Mouse (Mus musculus) embryonic facial prominence, embryonic 13.5 days (tissue): ENCODE results near the gene Olfr122. TPM values are rescaled to one million over a fixed set of nuclear protein-coding genes. Genes with fewer than 3 reads are reported as not detected.

Experiments used
- ATAC-seq: fragments of 200-750 bp; cut with Nextera tagmentation; 2 replicates; pipeline ENCODE4 v1.8.0; 2017; ENCODE audit warnings: low read depth; ENCODE audit not compliant: insufficient number of reproducible peaks, insufficient read depth, low FRiP score, low TSS enrichment
- H3K27ac ChIP-seq: fragments of 300-500 bp; sonication (generic); 2 replicates; pipeline ENCODE4 v1.5.1; 2015; ENCODE audit warnings: moderate library complexity, mild to moderate bottlenecking, inconsistent platforms
- H3K27me3 ChIP-seq: fragments of 300-500 bp; sonication (generic); 2 replicates; pipeline ENCODE4 v1.6.1; 2015; ENCODE audit warnings: mild to moderate bottlenecking, inconsistent platforms
- H3K36me3 ChIP-seq: fragments of 300-500 bp; sonication (generic); 2 replicates; pipeline ENCODE4 v1.6.1; 2015; ENCODE audit warnings: mild to moderate bottlenecking, inconsistent platforms
- H3K4me1 ChIP-seq: fragments of 300-500 bp; sonication (generic); 2 replicates; pipeline ENCODE4 v1.6.1; 2015; ENCODE audit warnings: inconsistent platforms
- H3K4me2 ChIP-seq: fragments of 300-500 bp; sonication (generic); 2 replicates; pipeline ENCODE4 v1.6.1; 2015; ENCODE audit warnings: moderate library complexity, mild to moderate bottlenecking, inconsistent platforms
- H3K4me3 ChIP-seq: fragments of 300-500 bp; sonication (generic); 2 replicates; pipeline ENCODE4 v1.5.1; 2015; ENCODE audit warnings: mild to moderate bottlenecking, inconsistent platforms
- H3K9ac ChIP-seq: fragments of 300-500 bp; sonication (generic); 2 replicates; pipeline ENCODE4 v1.6.1; 2015; ENCODE audit warnings: mild to moderate bottlenecking, inconsistent platforms
- H3K9me3 ChIP-seq: fragments of 300-500 bp; sonication (generic); 2 replicates; pipeline ENCODE4 v1.6.1; 2016; ENCODE audit warnings: inconsistent platforms
- WGBS: fragments of 180-500 bp; shearing (Covaris S2); methylation state at CpG from one replicate; pipeline ENCODE4 v1.1.7; 2015; ENCODE audit warnings: mixed read lengths; 5-methylcytosine and 5-hydroxymethylcytosine counted together
- polyA plus RNA-seq: library from polyadenylated mRNA; unstranded; fragments of >200 nt; fragmentation: Nextera tagmentation; extraction: Ambion mirVana; gene quantifications from 2 replicates; pipeline ENCODE4 v1.2.1, GENCODE M21; 2015

The Olfr122 gene
- polyA plus RNA-seq, result not detected in 2 replicates

DNA sequence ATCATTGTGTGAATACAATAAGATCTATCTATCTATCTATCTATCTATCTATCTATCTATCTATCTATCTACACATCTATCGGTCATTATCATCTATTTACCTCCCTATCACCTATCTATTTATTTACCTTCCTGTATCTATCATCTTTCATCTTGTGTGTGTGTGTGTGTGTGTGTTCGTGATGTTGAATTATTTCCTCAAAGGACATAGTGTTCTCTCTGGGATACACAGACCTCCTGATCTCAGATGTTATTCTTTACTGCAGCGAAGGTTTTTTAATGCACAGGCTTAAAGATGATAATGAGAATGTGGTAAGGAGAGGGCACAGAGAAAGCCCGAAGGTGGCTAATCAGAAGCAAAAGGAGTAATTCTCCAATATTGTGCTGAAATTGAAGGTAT lies at the start of gene Olfr122:
Gene Olfr122, plus strand, starts transcription at position 301 of the 400 bp plus-strand sequence.
- 82% methylated on average over 4 of the region's 4 CpGs for WGBS
- no peak for ATAC-seq
- Histone ChIP-seq H3K36me3 (no peaks in the 10 kb centered on the region), H3K27me3 (no peaks in the 10 kb centered on the region), H3K9ac (no peak within 1 kb of the TSS), H3K4me1 (no peaks in the 10 kb centered on the region), H3K4me3 (no peak within 1 kb of the TSS), H3K9me3 (no peaks in the 10 kb centered on the region), H3K27ac (no peak within 1 kb of the TSS), H3K4me2 (no peak within 1 kb of the TSS)

DNA sequence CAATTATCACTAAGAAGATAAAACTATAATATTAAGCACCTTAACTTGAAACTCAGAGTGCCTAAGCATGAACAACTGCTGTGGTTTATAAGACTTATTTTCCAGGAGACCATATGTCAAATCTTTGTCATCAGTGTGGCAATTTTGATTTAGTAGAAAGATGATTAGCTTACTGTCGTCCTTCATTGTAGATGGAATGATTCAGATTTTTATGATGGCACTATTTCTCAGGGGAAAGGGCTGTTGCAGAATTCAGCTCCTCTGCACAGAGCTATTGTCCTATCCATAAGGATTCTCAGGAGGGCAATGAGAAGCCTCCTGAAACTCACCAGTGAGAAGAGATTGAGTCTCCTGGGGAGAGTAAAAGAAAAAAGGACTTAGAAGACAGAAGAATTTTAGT lies 46.9 kb upstream of the Olfr122 start, which contains the start of gene Olfr120:
Gene Olfr120, plus strand, starts transcription at position 301 of the 400 bp plus-strand sequence.
- H3K4me2 ChIP-seq, result no peak within 1 kb of the TSS
- no peak within 1 kb of the TSS for H3K4me3 ChIP-seq
- ATAC-seq, result no peak
- WGBS, result 73% methylated on average over 1 of the region's 1 CpGs
- no peaks in the 10 kb centered on the region for H3K9me3 ChIP-seq
- H3K36me3 ChIP-seq, result no peaks in the 10 kb centered on the region
- no peaks in the 10 kb centered on the region for H3K4me1 ChIP-seq
- H3K9ac ChIP-seq, result no peak within 1 kb of the TSS
- H3K27me3 ChIP-seq, result no peaks in the 10 kb centered on the region
- H3K27ac ChIP-seq, result no peak within 1 kb of the TSS

DNA sequence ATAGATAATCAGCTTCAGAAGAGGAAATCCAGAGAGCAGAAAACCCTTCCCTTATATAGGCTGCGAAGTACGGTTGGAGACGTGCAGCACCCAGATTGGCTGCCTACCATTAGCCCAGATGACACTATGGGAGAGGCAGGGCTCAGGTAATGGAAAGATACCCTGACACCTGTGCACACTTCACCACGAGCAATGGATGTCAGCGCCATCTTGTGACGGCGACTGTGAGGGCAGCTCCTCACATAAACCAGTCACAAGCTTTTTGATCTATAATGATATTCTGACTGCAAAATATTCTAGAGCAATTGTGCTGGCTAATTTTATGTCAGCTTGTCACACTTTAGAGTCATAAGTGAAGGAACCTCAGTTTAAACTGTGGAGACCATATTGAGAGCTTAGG lies 30.3 kb upstream of the Olfr122 start:
- Histone ChIP-seq H3K4me1 (no peaks in the 10 kb centered on the region), H3K9ac (no peak overlapping the region), H3K9me3 (no peaks in the 10 kb centered on the region), H3K27ac (no peak overlapping the region), H3K4me3 (no peak overlapping the region), H3K36me3 (no peaks in the 10 kb centered on the region), H3K27me3 (no peaks in the 10 kb centered on the region), H3K4me2 (no peak overlapping the region)
- 53% methylated on average over 7 of the region's 7 CpGs for WGBS
- ATAC-seq, result no peak

DNA sequence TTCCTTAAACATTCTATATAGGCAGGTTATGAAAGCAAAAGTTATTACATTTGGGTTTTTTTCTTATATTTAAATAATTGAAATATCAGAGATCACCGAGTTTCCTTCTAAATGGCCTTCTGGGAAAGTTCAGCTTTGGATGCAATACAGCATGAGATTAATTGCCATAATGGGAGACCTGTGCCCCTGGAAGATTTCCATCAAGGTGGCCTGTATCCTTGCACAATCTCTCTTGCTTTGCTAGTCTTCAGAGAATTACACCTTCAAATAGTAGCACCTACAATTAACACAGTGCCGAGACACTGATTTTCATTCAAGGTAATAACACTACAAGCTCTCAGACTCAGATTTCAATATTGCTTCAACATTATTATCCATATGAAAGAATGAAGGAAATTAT lies 24.8 kb downstream of the Olfr122 start, which contains the start of gene Olfr123:
Gene Olfr123, plus strand, starts transcription at position 301 of the 400 bp plus-strand sequence.
- Histone ChIP-seq H3K4me2 (no peak within 1 kb of the TSS), H3K36me3 (no peaks in the 10 kb centered on the region), H3K9ac (no peak within 1 kb of the TSS), H3K27me3 (no peaks in the 10 kb centered on the region), H3K27ac (no peak within 1 kb of the TSS), H3K9me3 (no peaks in the 10 kb centered on the region), H3K4me1 (no peaks in the 10 kb centered on the region), H3K4me3 (no peak within 1 kb of the TSS)
- 89% methylated on average over 2 of the region's 2 CpGs for WGBS
- ATAC-seq, result no peak

DNA sequence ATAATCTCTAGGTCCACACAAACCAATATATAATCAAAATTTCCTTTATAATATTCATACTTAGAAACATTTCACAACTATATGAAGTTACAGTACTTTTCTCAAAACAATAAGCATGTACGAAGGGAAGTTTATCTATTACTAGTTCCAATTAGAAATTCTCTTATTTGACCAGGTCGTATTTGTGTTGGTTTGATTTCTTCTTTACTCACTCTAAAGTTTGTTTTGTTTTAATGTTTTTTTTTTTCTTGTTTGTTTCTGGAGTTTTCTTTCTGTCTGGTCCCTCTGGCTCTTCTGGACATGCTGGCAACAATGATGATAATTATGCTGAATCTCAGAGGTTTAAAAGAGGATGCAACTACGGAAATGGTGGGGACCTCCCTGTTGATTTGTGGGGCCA lies 31.2 kb downstream of the Olfr122 start, which contains the start of gene Olfr124:
Gene Olfr124, plus strand, starts transcription at position 301 of the 400 bp plus-strand sequence.
- Histone ChIP-seq H3K27me3 (no peaks in the 10 kb centered on the region), H3K36me3 (no peaks in the 10 kb centered on the region), H3K4me2 (no peak within 1 kb of the TSS), H3K9me3 (no peaks in the 10 kb centered on the region), H3K9ac (no peak within 1 kb of the TSS), H3K4me1 (no peaks in the 10 kb centered on the region), H3K4me3 (no peak within 1 kb of the TSS), H3K27ac (no peak within 1 kb of the TSS)
- ATAC-seq, result no peak
- WGBS, result 85% methylated on average over 3 of the region's 3 CpGs

Other genes with a start within 250 kb of the Olfr122 start
- gene Olfr112, start 199.2 kb upstream of the Olfr122 start, polyA plus RNA-seq, result 0.20 TPM in 1 of 2 replicates, not detected in the other
- not detected in 2 replicates for gene Olfr113, start 190.9 kb upstream of the Olfr122 start, polyA plus RNA-seq
- gene Olfr114, start 175.9 kb upstream of the Olfr122 start, polyA plus RNA-seq, result not detected in 2 replicates
- gene Olfr115, start 141.5 kb upstream of the Olfr122 start, polyA plus RNA-seq, result not detected in 2 replicates
- gene Olfr116, start 141.4 kb upstream of the Olfr122 start, polyA plus RNA-seq, result not detected in 2 replicates
- not detected in 2 replicates for gene Olfr117, start 104.8 kb upstream of the Olfr122 start, polyA plus RNA-seq
- not detected in 2 replicates for gene Olfr118, start 101.6 kb upstream of the Olfr122 start, polyA plus RNA-seq
- gene Olfr119, start 72.0 kb upstream of the Olfr122 start, polyA plus RNA-seq, result not detected in 2 replicates
- gene Olfr120, start 46.8 kb upstream of the Olfr122 start, polyA plus RNA-seq, result not detected in 2 replicates
- not detected in 2 replicates for gene Olfr121, start 19.8 kb upstream of the Olfr122 start, polyA plus RNA-seq
- gene Olfr123, start 24.9 kb downstream of the Olfr122 start, polyA plus RNA-seq, result not detected in 2 replicates
- not detected in 2 replicates for gene Olfr124, start 31.3 kb downstream of the Olfr122 start, polyA plus RNA-seq
- gene Olfr125, start 64.3 kb downstream of the Olfr122 start, polyA plus RNA-seq, result not detected in 2 replicates
- gene Olfr126, start 78.9 kb downstream of the Olfr122 start, polyA plus RNA-seq, result not detected in 2 replicates
- gene Olfr127, start 131.8 kb downstream of the Olfr122 start, polyA plus RNA-seq, result not detected in 2 replicates
- not detected in 2 replicates for gene Olfr128, start 151.9 kb downstream of the Olfr122 start, polyA plus RNA-seq
- not detected in 2 replicates for gene Olfr761, start 184.5 kb downstream of the Olfr122 start, polyA plus RNA-seq